Mouse (Mus musculus) cerebellum, adult 2 months (tissue): ENCODE measurements around the gene Atp6ap1l.

ENCODE experiments used
- CTCF ChIP-seq: fragments of 200-500 bp; IDR thresholded peaks from 2 replicates; pipeline ENCODE4 v1.5.1; 2011; ENCODE audit warnings: low read depth, mild to moderate bottlenecking, control low read depth, low read length, moderate library complexity, borderline replicate concordance; ENCODE audit not compliant: insufficient read depth
- POLR2A ChIP-seq: fragments of 200-500 bp; IDR thresholded peaks from 2 replicates; pipeline ENCODE4 v1.6.1; 2011; ENCODE audit warnings: low read length, control low read depth, borderline replicate concordance; ENCODE audit not compliant: insufficient read depth

DNA sequence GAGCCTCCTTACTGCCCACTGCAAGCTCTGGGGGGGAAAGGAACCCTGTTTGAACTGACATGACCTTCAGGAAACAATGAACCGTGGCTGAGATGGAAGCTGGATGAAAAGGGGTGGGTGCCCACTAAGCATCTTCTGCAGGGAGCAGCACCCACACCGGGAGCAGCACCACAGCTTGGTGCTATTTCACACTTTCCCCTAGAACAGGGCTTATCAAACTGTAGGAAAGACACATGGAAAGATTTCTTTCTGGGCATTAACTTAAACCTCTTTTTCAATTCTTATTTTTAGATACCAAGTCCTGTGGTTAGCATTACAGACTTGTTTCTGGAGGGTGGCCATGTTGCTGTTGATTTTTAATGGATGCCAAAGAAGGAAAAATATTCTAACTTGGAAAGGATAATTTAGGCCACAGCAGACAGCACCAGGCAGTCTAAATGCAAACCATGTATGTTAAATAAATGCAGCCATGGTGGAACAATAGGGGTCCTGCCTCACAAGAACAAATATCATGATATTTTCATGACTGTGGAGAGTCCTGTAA lies 44.2 kb downstream of the Atp6ap1l start:
- TF ChIP-seq CTCF (no peak), POLR2A (no peak)
